Mouse (Mus musculus): ENCODE results near the gene Zfand3.

GRCm38 (mm10) chr17:30004203-30005102 is at the start of gene Zfand3:
- TF ChIP-seq POLR2A (IDR thresholded peaks at IDR 0.05; ENCODE audit: insufficient read length, low read depth): peak; percentile 84
- TF ChIP-seq MYOG (IDR thresholded peaks at IDR 0.05; ENCODE audit: control insufficient read depth in 1 of 3, insufficient read depth in 1 of 3, insufficient read length in 2 of 3, low read depth in 2 of 3): peak in 2 of 3 experiments; percentile 12 to 44
- TF ChIP-seq TCF3 (IDR thresholded peaks at IDR 0.05; ENCODE audit: insufficient read length, low read depth): no peak
- TF ChIP-seq E2F4 (IDR thresholded peaks at IDR 0.05; ENCODE audit: insufficient read depth): no peak
- no peak for TF ChIP-seq CEBPB (IDR thresholded peaks at IDR 0.05; ENCODE audit: insufficient read depth, poor library complexity, severe bottlenecking)
- no peak for TF ChIP-seq TCF12 (IDR thresholded peaks at IDR 0.05; ENCODE audit: insufficient read depth, poor library complexity, severe bottlenecking)
- TF ChIP-seq MAX (IDR thresholded peaks at IDR 0.05; ENCODE audit: low read depth): no peak
- no peak for TF ChIP-seq USF1 (IDR thresholded peaks at IDR 0.05; ENCODE audit: low read depth)
